Mouse (Mus musculus) hindbrain, embryonic 14.5 days (tissue): ENCODE results near the gene Rcan2. TPM values are rescaled to one million over a fixed set of nuclear protein-coding genes. Genes with fewer than 3 reads are reported as not detected.
A peak's percentile ranks its signal among the peaks of the same experiment; 100 is the strongest.
"Not testable (repeated sequence)": the region's sequence is repeated elsewhere in the genome, so short reads cannot be mapped to it uniquely, and the experiment has no call there.

Experiments
- ATAC-seq: fragments of 200-750 bp; cut with Nextera tagmentation; 2 replicates; pipeline ENCODE4 v1.8.0; 2017; ENCODE audit warnings: moderate number of reproducible peaks, mild to moderate bottlenecking, moderate TSS enrichment, moderate library complexity; ENCODE audit not compliant: low FRiP score
- DNase-seq: peaks from one replicate; pipeline ENCODE4 v3.0.0-alpha.2; 2015; ENCODE audit warnings: low spot score
- H3K27ac ChIP-seq: fragments of 300-500 bp; sonication (generic); 2 replicates; pipeline ENCODE4 v1.5.1; 2014; ENCODE audit warnings: mild to moderate bottlenecking, moderate library complexity
- H3K27me3 ChIP-seq: fragments of 300-500 bp; sonication (generic); 2 replicates; pipeline ENCODE4 v1.6.1; 2014; ENCODE audit warnings: mild to moderate bottlenecking, low read length, mixed read lengths; ENCODE audit not compliant: control insufficient read depth, insufficient read depth
- H3K36me3 ChIP-seq: fragments of 300-500 bp; sonication (generic); replicated peaks from 2 replicates; pipeline ENCODE4 v1.6.1; 2014; ENCODE audit not compliant: control insufficient read depth, insufficient read depth
- H3K4me1 ChIP-seq: fragments of 300-500 bp; sonication (generic); replicated peaks from 2 replicates; pipeline ENCODE4 v1.6.1; 2014; ENCODE audit warnings: antibody characterized with exemption, low read length, mixed read lengths; ENCODE audit not compliant: control insufficient read depth, insufficient read depth
- H3K4me2 ChIP-seq: fragments of 300-500 bp; sonication (generic); replicated peaks from 2 replicates; pipeline ENCODE4 v1.6.1; 2014; ENCODE audit warnings: mild to moderate bottlenecking, moderate library complexity
- H3K4me3 ChIP-seq: fragments of 300-500 bp; sonication (generic); replicated peaks from 2 replicates; pipeline ENCODE4 v1.5.1; 2014; ENCODE audit warnings: mild to moderate bottlenecking, low read length
- H3K9ac ChIP-seq: fragments of 300-500 bp; sonication (generic); 2 replicates; pipeline ENCODE4 v1.6.1; 2014
- H3K9me3 ChIP-seq: fragments of 300-500 bp; sonication (generic); 2 replicates; pipeline ENCODE4 v1.6.1; 2016; ENCODE audit warnings: low read length; ENCODE audit not compliant: control insufficient read depth
- WGBS: fragments of 180-500 bp; shearing (Covaris S2); extraction: QIAGEN DNeasy Blood & Tissue Kit; methylation state at CpG from one replicate; pipeline ENCODE4 v1.1.7; 2014; 5-methylcytosine and 5-hydroxymethylcytosine counted together
- polyA plus RNA-seq: library from polyadenylated mRNA; unstranded; fragments of >200 nt; fragmentation: Nextera tagmentation; extraction: Ambion mirVana; gene quantifications from 2 replicates; pipeline ENCODE4 v1.2.1, GENCODE M21; 2014

Gene Rcan2
- polyA plus RNA-seq, 1 experiment from 2014 or later, result 124 TPM

GRCm38 (mm10) chr17:43818390-43818789, 17.2 kb downstream of the Rcan2 start:
- ATAC-seq, result no peak
- H3K27me3 ChIP-seq, result no peaks in the 10 kb centered on the region
- WGBS, result 82% methylated on average over 6 of the region's 6 CpGs
- DNase-seq, result no peak
- H3K9ac ChIP-seq, result no peak overlapping the region
- H3K27ac ChIP-seq, result no peak overlapping the region
- H3K4me2 ChIP-seq, result no peak overlapping the region
- H3K9me3 ChIP-seq, result no peaks in the 10 kb centered on the region
- H3K4me1 ChIP-seq, result peaks cover 6% of the 10 kb centered on the region; the same call in 1 of the 2 replicates
- H3K36me3 ChIP-seq, result no peaks in the 10 kb centered on the region
- H3K4me3 ChIP-seq, result no peak overlapping the region

GRCm38 (mm10) chr17:43820904-43821303, 19.8 kb downstream of the Rcan2 start:
- Histone ChIP-seq H3K27me3 (no peaks in the 10 kb centered on the region), H3K27ac (no peak overlapping the region), H3K9me3 (no peaks in the 10 kb centered on the region), H3K4me3 (no peak overlapping the region), H3K4me1 (peaks cover 6% of the 10 kb centered on the region; the same call in 1 of the 2 replicates), H3K36me3 (no peaks in the 10 kb centered on the region), H3K9ac (no peak overlapping the region), H3K4me2 (no peak overlapping the region)
- 83% methylated on average over 2 of the region's 2 CpGs for WGBS
- ATAC-seq (no peak), DNase-seq (no peak)

- peaks cover 6% of the 10 kb centered on the region; the same call in 1 of the 2 replicates for H3K4me1 ChIP-seq
- no peak overlapping the region for H3K9ac ChIP-seq
- H3K27me3 ChIP-seq, result no peaks in the 10 kb centered on the region
- H3K4me2 ChIP-seq, result no peak overlapping the region
- H3K9me3 ChIP-seq, result no peaks in the 10 kb centered on the region
- H3K27ac ChIP-seq, result peak overlapping the region; percentile 73
- H3K4me3 ChIP-seq, result no peak overlapping the region
- ATAC-seq (peak; percentile 79), DNase-seq (peak; percentile 63)
- no peaks in the 10 kb centered on the region for H3K36me3 ChIP-seq
- 47% methylated on average over 6 of the region's 6 CpGs for WGBS
Observed at GRCm38 (mm10) chr17:43822207-43822606, 21.1 kb downstream of the Rcan2 start.

GRCm38 (mm10) chr17:43822630-43823029, 21.5 kb downstream of the Rcan2 start:
- no peak for DNase-seq
- Histone ChIP-seq H3K4me1 (peaks cover 6% of the 10 kb centered on the region; the same call in 1 of the 2 replicates), H3K9me3 (no peaks in the 10 kb centered on the region), H3K9ac (no peak overlapping the region), H3K4me2 (no peak overlapping the region), H3K36me3 (no peaks in the 10 kb centered on the region), H3K27me3 (no peaks in the 10 kb centered on the region), H3K4me3 (no peak overlapping the region), H3K27ac (no peak overlapping the region)
- 64% methylated on average over 2 of the region's 2 CpGs for WGBS
- no peak for ATAC-seq

GRCm38 (mm10) chr17:43824781-43825410, 23.7 kb downstream of the Rcan2 start:
- ATAC-seq, result no peak

GRCm38 (mm10) chr17:43825411-43825785, 24.2 kb downstream of the Rcan2 start:
- not testable (repeated sequence) for ATAC-seq, H3K4me3 ChIP-seq, H3K4me2 ChIP-seq, DNase-seq, H3K9me3 ChIP-seq, H3K27ac ChIP-seq, H3K27me3 ChIP-seq, H3K36me3 ChIP-seq, H3K9ac ChIP-seq
- peaks cover 11% of the 10 kb centered on the region; the same call in 1 of the 2 replicates for H3K4me1 ChIP-seq
- 81% methylated on average over 1 of the region's 1 CpGs for WGBS

More at GRCm38 (mm10) chr17:43824781-43825410, 23.7 kb downstream of the Rcan2 start:
- 83% methylated on average over 10 of the region's 10 CpGs for WGBS
- no peak overlapping the region for H3K4me2 ChIP-seq
- no peak overlapping the region for H3K9ac ChIP-seq
- H3K4me3 ChIP-seq, result no peak overlapping the region
- DNase-seq, result no peak
- H3K36me3 ChIP-seq, result no peaks in the 10 kb centered on the region
- peaks cover 11% of the 10 kb centered on the region; the same call in 1 of the 2 replicates for H3K4me1 ChIP-seq
- H3K27me3 ChIP-seq, result no peaks in the 10 kb centered on the region
- no peaks in the 10 kb centered on the region for H3K9me3 ChIP-seq
- H3K27ac ChIP-seq, result no peak overlapping the region

- Histone ChIP-seq H3K9me3 (no peaks in the 10 kb centered on the region), H3K36me3 (no peaks in the 10 kb centered on the region), H3K4me1 (0 out of 2 replicates have a peak, but pooled peaks cover 5% of the 10 kb centered on the region), H3K27me3 (no peaks in the 10 kb centered on the region), H3K27ac (no peak overlapping the region), H3K4me3 (no peak overlapping the region), H3K9ac (no peak overlapping the region), H3K4me2 (no peak overlapping the region)
- ATAC-seq, result no peak
- no peak for DNase-seq
- WGBS, result 56% methylated on average over 3 of the region's 3 CpGs
Observed at GRCm38 (mm10) chr17:43827261-43827660, 26.1 kb downstream of the Rcan2 start.

GRCm38 (mm10) chr17:43832401-43833124, 31.4 kb downstream of the Rcan2 start:
- WGBS, result 80% methylated on average over 15 of the region's 15 CpGs
- ATAC-seq, result no peak

GRCm38 (mm10) chr17:43840208-43840607, 39.1 kb downstream of the Rcan2 start:
- H3K4me1 ChIP-seq, result no peaks in the 10 kb centered on the region
- H3K27ac ChIP-seq, result no peak overlapping the region
- no peaks in the 10 kb centered on the region for H3K36me3 ChIP-seq
- no peak overlapping the region for H3K4me2 ChIP-seq
- no peak for DNase-seq
- H3K9ac ChIP-seq, result no peak overlapping the region
- H3K9me3 ChIP-seq, result no peaks in the 10 kb centered on the region
- H3K27me3 ChIP-seq, result no peaks in the 10 kb centered on the region
- WGBS, result 90% methylated on average over 9 of the region's 9 CpGs
- no peak overlapping the region for H3K4me3 ChIP-seq
- no peak for ATAC-seq

More at GRCm38 (mm10) chr17:43832401-43833124, 31.4 kb downstream of the Rcan2 start:
- H3K4me1 ChIP-seq, result 0 out of 2 replicates have a peak, but pooled peaks cover 5% of the 10 kb centered on the region
- no peaks in the 10 kb centered on the region for H3K36me3 ChIP-seq
- H3K4me2 ChIP-seq, result no peak overlapping the region
- no peak overlapping the region for H3K4me3 ChIP-seq
- no peaks in the 10 kb centered on the region for H3K9me3 ChIP-seq
- no peak overlapping the region for H3K9ac ChIP-seq
- H3K27ac ChIP-seq, result no peak overlapping the region
- no peaks in the 10 kb centered on the region for H3K27me3 ChIP-seq
- DNase-seq, result no peak
